Mouse (Mus musculus) bone marrow macrophage, adult 2 months (primary cell): ENCODE results near the gene Bod1.

Experiments
- CTCF ChIP-seq: IDR thresholded peaks from 2 replicates; pipeline ENCODE4 v1.5.1; 2012; ENCODE audit warnings: low read depth, mild to moderate bottlenecking, low read length, moderate library complexity
- POLR2A ChIP-seq: IDR thresholded peaks from 2 replicates; pipeline ENCODE4 v1.6.1; 2012; ENCODE audit warnings: mild to moderate bottlenecking, low read depth, low read length, borderline replicate concordance

GRCm38 (mm10) chr11:31662214-31662613 is 9.5 kb downstream of the Bod1 start:
- TF ChIP-seq CTCF: no peak
- no peak for TF ChIP-seq POLR2A
